ENCODE assay signal across 21 mouse cellular contexts in genomic region chr7:84212112-84212511, GRCm38 (mm10).
DNase-seq lines count a peak whose midpoint lies in the region; ATAC-seq and TF ChIP-seq lines count a peak whose summit lies in the region.
"Had no signal": no experiment of that assay in that cellular context is flagged by ENCODE, and none has a peak within 500 bp of the region (broad histone marks: within the 10 kb centered on the region; RNA-seq: fewer than 3 reads in every experiment).

No protein-coding gene starts in this region.

- H3K27me3 ChIP-seq in heart, embryonic 15.5 days = no peaks in the 10 kb centered on the region
- no peaks in the 10 kb centered on the region for H3K27me3 ChIP-seq in midbrain, embryonic 14.5 days (ENCODE audit: control insufficient read depth, insufficient read depth, low read length)
- H3K27me3 ChIP-seq in midbrain, embryonic 13.5 days = no peaks in the 10 kb centered on the region
- H3K27me3 ChIP-seq in kidney, adult 2 months (replicated peaks; ENCODE audit: control insufficient read depth, insufficient read depth, low read length) = no peaks in the 10 kb centered on the region
- H3K27me3 ChIP-seq: limb, embryonic 13.5 days; liver, embryonic 15.5 days had no signal

- 0 out of 2 replicates have a peak, but pooled peaks have one; percentile 64 for ATAC-seq in heart, embryonic 15.5 days (replicated peaks; ENCODE audit: insufficient number of reproducible peaks, insufficient read depth, low FRiP score, low read depth)
- ATAC-seq in midbrain, embryonic 14.5 days (ENCODE audit: low FRiP score, low TSS enrichment) = no peak
- no peak for ATAC-seq in midbrain, embryonic 13.5 days
- ATAC-seq: forebrain, postnatal 0 days; intestine, postnatal 0 days had no signal

- no peak for DNase-seq in heart, postnatal 4 days
- DNase-seq in midbrain, embryonic 14.5 days = peak; percentile 6
- DNase-seq in lung, postnatal 10 days = peak; percentile 76
- DNase-seq in kidney, adult 2 months = no peak
- DNase-seq in frontal cortex, adult 2 months (ENCODE audit: extremely low spot score in 1 of 2, low spot score in 1 of 2) = no peak
- DNase-seq: adrenal gland, postnatal 10 days; cerebellum, adult 9-10 months; forebrain, postnatal 0 days; gastrocnemius, postnatal 10 days; kidney, postnatal 36 days; thymus, postnatal 36 days had no signal

- no peak overlapping the region for H3K4me2 ChIP-seq in heart, embryonic 15.5 days
- H3K4me2 ChIP-seq in midbrain, embryonic 14.5 days (ENCODE audit: low read length) = no peak overlapping the region
- no peak overlapping the region for H3K4me2 ChIP-seq in midbrain, embryonic 13.5 days (replicated peaks)
- H3K4me2 ChIP-seq: hindbrain, embryonic 14.5 days; limb, embryonic 13.5 days; liver, embryonic 15.5 days; midbrain, embryonic 11.5 days had no signal

- H3K4me3 ChIP-seq in heart, embryonic 15.5 days = no peak overlapping the region
- no peak overlapping the region for H3K4me3 ChIP-seq in midbrain, embryonic 14.5 days (replicated peaks; ENCODE audit: low read depth, low read length)
- no peak overlapping the region for H3K4me3 ChIP-seq in midbrain, embryonic 13.5 days (replicated peaks)
- H3K4me3 ChIP-seq in kidney, adult 2 months (ENCODE audit: insufficient read depth, low read depth, low read length) = no peak overlapping the region
- H3K4me3 ChIP-seq: erythroblast, embryonic 14.5 days; heart, embryonic 10.5 days; limb, embryonic 13.5 days; liver, embryonic 15.5 days had no signal

- no peak overlapping the region for H3K9ac ChIP-seq in heart, embryonic 15.5 days
- H3K9ac ChIP-seq in midbrain, embryonic 14.5 days (replicated peaks; ENCODE audit: low read length) = no peak overlapping the region
- no peak overlapping the region for H3K9ac ChIP-seq in midbrain, embryonic 13.5 days (replicated peaks)
- H3K9ac ChIP-seq: forebrain, postnatal 0 days; hindbrain, embryonic 14.5 days; limb, embryonic 13.5 days; liver, embryonic 15.5 days had no signal

- TF ChIP-seq POLR2A in kidney, adult 2 months (IDR thresholded peaks at IDR 0.05; ENCODE audit: low read depth, low read length) = no peak

- WGBS in heart, embryonic 15.5 days = 4% methylated on average over 1 of the region's 1 CpGs
- WGBS in midbrain, embryonic 14.5 days = 74% methylated on average over 1 of the region's 1 CpGs
- 83% methylated on average over 1 of the region's 1 CpGs for WGBS in midbrain, embryonic 13.5 days
- WGBS in kidney, adult 2 months = 37% methylated on average over 1 of the region's 1 CpGs

- no peaks in the 10 kb centered on the region for H3K36me3 ChIP-seq in heart, embryonic 15.5 days
- H3K36me3 ChIP-seq in midbrain, embryonic 14.5 days (ENCODE audit: control insufficient read depth, insufficient read depth, low read length) = no peaks in the 10 kb centered on the region
- H3K36me3 ChIP-seq in midbrain, embryonic 13.5 days = no peaks in the 10 kb centered on the region
- no peaks in the 10 kb centered on the region for H3K36me3 ChIP-seq in kidney, adult 2 months (ENCODE audit: control insufficient read depth, insufficient read depth, low read length)
- H3K36me3 ChIP-seq: G1E; heart, embryonic 10.5 days; limb, embryonic 13.5 days; liver, embryonic 15.5 days had no signal

- peaks cover 21% of the 10 kb centered on the region for H3K4me1 ChIP-seq in heart, embryonic 15.5 days (replicated peaks)
- 0 out of 2 replicates have a peak, but pooled peaks cover 3% of the 10 kb centered on the region for H3K4me1 ChIP-seq in midbrain, embryonic 14.5 days (ENCODE audit: control insufficient read depth, insufficient read depth, low read length)
- 0 out of 2 replicates have a peak, but pooled peaks cover 9% of the 10 kb centered on the region for H3K4me1 ChIP-seq in midbrain, embryonic 13.5 days (replicated peaks)
- H3K4me1 ChIP-seq in kidney, adult 2 months (ENCODE audit: control insufficient read depth, insufficient read depth, low read length) = no peaks in the 10 kb centered on the region
- H3K4me1 ChIP-seq: limb, embryonic 13.5 days; liver, embryonic 15.5 days had no signal

- no peaks in the 10 kb centered on the region for H3K9me3 ChIP-seq in heart, embryonic 15.5 days (replicated peaks)
- H3K9me3 ChIP-seq in midbrain, embryonic 14.5 days (ENCODE audit: control insufficient read depth, low read length) = no peaks in the 10 kb centered on the region
- H3K9me3 ChIP-seq in midbrain, embryonic 13.5 days = no peaks in the 10 kb centered on the region
- H3K9me3 ChIP-seq: G1E; heart, embryonic 10.5 days; limb, embryonic 13.5 days; liver, embryonic 15.5 days had no signal

- peak overlapping the region; percentile 46 for H3K27ac ChIP-seq in heart, embryonic 15.5 days
- no peak overlapping the region for H3K27ac ChIP-seq in midbrain, embryonic 14.5 days (replicated peaks; ENCODE audit: low read depth, low read length)
- no peak overlapping the region for H3K27ac ChIP-seq in midbrain, embryonic 13.5 days
- H3K27ac ChIP-seq in kidney, adult 2 months (ENCODE audit: insufficient read depth, low read depth, low read length) = no peak overlapping the region
- H3K27ac ChIP-seq: limb, embryonic 13.5 days; liver, embryonic 15.5 days had no signal

- no peak for TF ChIP-seq CTCF in kidney, adult 2 months (conservative IDR thresholded peaks at IDR 0.05; ENCODE audit: insufficient read depth, insufficient read length, low read depth, low read length)

Comparison
In these comparisons a context has a peak if more than half of its experiments do, and no peak if none do; other contexts are left out.
1. DNase-seq: peak in midbrain, embryonic 14.5 days (single experiment) and lung, postnatal 10 days (single experiment); none in heart, postnatal 4 days (single experiment), kidney, adult 2 months (single experiment) and frontal cortex, adult 2 months (0 of 2).